Mouse (Mus musculus): ENCODE data around the gene Prpf3. TPM values are rescaled to one million over a fixed set of nuclear protein-coding genes. Genes with fewer than 3 reads are reported as not detected.

Prpf3 gene
- polyA plus RNA-seq, 1 experiment from 2014 or later: 44.3 TPM

DNA sequence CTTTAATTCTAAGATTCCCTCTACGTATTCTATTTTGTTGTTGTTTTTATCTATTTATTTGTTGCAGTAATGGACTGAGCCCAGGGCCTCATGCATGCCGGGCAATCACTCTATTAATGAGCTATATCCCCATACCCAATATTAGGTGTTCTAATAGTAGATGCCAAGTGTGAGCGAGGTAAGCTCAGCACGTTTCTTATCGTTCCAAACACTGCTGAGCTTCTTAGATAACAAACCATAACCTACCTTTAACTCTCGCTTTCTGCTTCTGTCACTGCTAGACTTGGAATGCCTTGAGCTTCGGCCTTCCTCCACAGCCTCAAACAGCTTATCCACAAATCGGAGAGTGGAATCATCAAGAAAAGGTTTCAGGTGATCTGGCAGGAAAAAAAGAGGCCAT, 4.4 kb downstream of the Prpf3 start:
- no peak overlapping the region for H3K9ac ChIP-seq
- peaks cover 48% of the 10 kb centered on the region for H3K4me1 ChIP-seq
- peaks cover 75% of the 10 kb centered on the region for H3K36me3 ChIP-seq
- no peaks in the 10 kb centered on the region for H3K9me3 ChIP-seq (replicated peaks)
- peak; percentile 28; the same call in 1 of the 2 replicates for ATAC-seq
- H3K4me3 ChIP-seq: no peak overlapping the region
- peak overlapping the region; percentile 44 for H3K4me2 ChIP-seq
- WGBS (ENCODE audit: insufficient replicate concordance): 47% methylated on average over 8 of the region's 8 CpGs
- peak overlapping the region; percentile 77 for H3K27ac ChIP-seq
- no peaks in the 10 kb centered on the region for H3K27me3 ChIP-seq (replicated peaks)

GRCm38 (mm10) chr3:95850611-95851010, 5.1 kb downstream of the Prpf3 start:
- ATAC-seq: peak; percentile 68
- H3K9ac ChIP-seq: no peak overlapping the region
- H3K9me3 ChIP-seq (replicated peaks): no peaks in the 10 kb centered on the region
- peaks cover 44% of the 10 kb centered on the region for H3K4me1 ChIP-seq
- WGBS (ENCODE audit: insufficient replicate concordance): 32% methylated on average over 4 of the region's 4 CpGs
- no peaks in the 10 kb centered on the region for H3K27me3 ChIP-seq (replicated peaks)
- peak overlapping the region; percentile 44 for H3K4me2 ChIP-seq
- peaks cover 82% of the 10 kb centered on the region for H3K36me3 ChIP-seq
- H3K4me3 ChIP-seq: no peak overlapping the region
- H3K27ac ChIP-seq: peak overlapping the region; percentile 77

- ATAC-seq: no peak
- Histone ChIP-seq H3K9me3 (replicated peaks) (no peaks in the 10 kb centered on the region), H3K36me3 (peaks cover 96% of the 10 kb centered on the region), H3K9ac (no peak overlapping the region), H3K4me3 (no peak overlapping the region), H3K27me3 (replicated peaks) (no peaks in the 10 kb centered on the region), H3K27ac (no peak overlapping the region), H3K4me2 (no peak overlapping the region), H3K4me1 (peaks cover 11% of the 10 kb centered on the region)
- WGBS (ENCODE audit: insufficient replicate concordance): 67% methylated on average over 3 of the region's 3 CpGs
These were observed 13.0 kb downstream of the Prpf3 start for GRCm38 (mm10) chr3:95842503-95843214.

GRCm38 (mm10) chr3:95839250-95839649, 16.4 kb downstream of the Prpf3 start:
- Histone ChIP-seq H3K9me3 (replicated peaks) (no peaks in the 10 kb centered on the region), H3K4me2 (no peak overlapping the region), H3K36me3 (peaks cover 93% of the 10 kb centered on the region), H3K4me3 (no peak overlapping the region), H3K9ac (no peak overlapping the region), H3K4me1 (peaks cover 11% of the 10 kb centered on the region), H3K27me3 (replicated peaks) (no peaks in the 10 kb centered on the region), H3K27ac (no peak overlapping the region)
- WGBS (ENCODE audit: insufficient replicate concordance): 34% methylated on average over 2 of the region's 2 CpGs
- ATAC-seq: peak; percentile 51

GRCm38 (mm10) chr3:95829053-95829452, 26.6 kb downstream of the Prpf3 start:
- Histone ChIP-seq H3K4me2 (no peak overlapping the region), H3K4me3 (no peak overlapping the region), H3K4me1 (no peaks in the 10 kb centered on the region), H3K9me3 (replicated peaks) (peaks cover 5% of the 10 kb centered on the region; the same call in 1 of the 2 replicates), H3K36me3 (peaks cover 68% of the 10 kb centered on the region), H3K9ac (no peak overlapping the region), H3K27me3 (replicated peaks) (no peaks in the 10 kb centered on the region), H3K27ac (no peak overlapping the region)
- 92% methylated on average over 4 of the region's 4 CpGs for whole genome bisulfite sequencing (ENCODE audit: insufficient replicate concordance)
- no peak for ATAC-seq

GRCm38 (mm10) chr3:95826275-95826674, 29.4 kb downstream of the Prpf3 start:
- 60% methylated on average over 2 of the region's 2 CpGs for WGBS (ENCODE audit: insufficient replicate concordance)
- ATAC-seq: no peak
- Histone ChIP-seq H3K9ac (no peak overlapping the region), H3K9me3 (replicated peaks) (peaks cover 5% of the 10 kb centered on the region; the same call in 1 of the 2 replicates), H3K27ac (no peak overlapping the region), H3K27me3 (replicated peaks) (no peaks in the 10 kb centered on the region), H3K4me3 (no peak overlapping the region), H3K36me3 (peaks cover 41% of the 10 kb centered on the region), H3K4me1 (peaks cover under 1% of the 10 kb centered on the region), H3K4me2 (no peak overlapping the region)

DNA sequence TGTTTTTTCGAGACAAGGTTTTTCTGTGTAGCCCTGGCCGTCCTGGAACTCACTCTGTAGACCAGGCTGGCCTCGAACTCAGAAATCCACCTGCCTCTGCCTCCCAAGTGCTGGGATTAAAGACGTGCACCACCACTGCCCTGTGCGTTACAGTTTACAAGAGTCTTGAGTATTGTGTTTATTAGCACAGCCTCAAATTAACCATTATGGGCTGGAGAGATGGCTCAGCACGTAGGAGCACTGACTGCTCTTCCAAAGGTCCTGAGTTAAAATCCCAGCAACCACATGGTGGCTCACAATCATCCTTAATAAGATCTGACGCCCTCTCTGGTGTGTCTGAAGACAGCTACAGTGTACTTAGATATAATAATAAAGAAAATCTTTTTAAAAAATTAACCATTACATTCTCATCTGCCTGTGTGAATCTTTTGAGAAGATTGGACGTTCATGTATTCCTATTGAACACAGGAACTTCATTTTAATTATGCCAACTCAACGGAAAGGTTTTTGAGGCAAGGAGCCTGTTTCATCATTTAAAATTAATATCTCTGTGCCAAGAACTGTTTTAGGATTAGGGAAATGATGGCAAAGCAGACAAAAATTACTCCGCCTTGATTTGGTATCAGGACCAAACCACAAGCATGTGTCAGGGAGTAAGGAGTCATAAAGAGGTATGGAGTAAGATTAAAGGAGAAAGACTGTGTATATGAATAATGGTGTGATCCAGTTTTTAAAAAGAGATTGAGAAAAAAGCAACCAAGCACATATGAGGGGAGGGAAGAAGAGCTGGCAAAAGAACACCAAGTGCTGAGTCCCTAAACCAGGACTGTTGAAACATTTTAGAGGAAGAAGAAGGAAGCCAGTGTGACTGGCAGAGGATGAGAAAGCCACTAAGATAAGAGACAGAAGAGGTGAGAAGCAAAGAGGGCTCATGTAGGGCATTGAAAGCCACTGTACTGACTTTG, 35.4 kb downstream of the Prpf3 start:
- H3K9ac ChIP-seq: peak overlapping the region; percentile 76
- no peaks in the 10 kb centered on the region for H3K27me3 ChIP-seq (replicated peaks)
- H3K4me1 ChIP-seq: peaks cover 35% of the 10 kb centered on the region
- peak overlapping the region; percentile 70 for H3K4me2 ChIP-seq
- WGBS (ENCODE audit: insufficient replicate concordance): 21% methylated on average over 10 of the region's 10 CpGs
- H3K9me3 ChIP-seq (replicated peaks): no peaks in the 10 kb centered on the region
- ATAC-seq: no peak
- peak overlapping the region; percentile 77 for H3K4me3 ChIP-seq
- peak overlapping the region; percentile 94 for H3K27ac ChIP-seq
- no peaks in the 10 kb centered on the region; the same call in 1 of the 2 replicates for H3K36me3 ChIP-seq

- no peaks in the 10 kb centered on the region for H3K27me3 ChIP-seq (replicated peaks)
- no peaks in the 10 kb centered on the region; the same call in 1 of the 2 replicates for H3K36me3 ChIP-seq
- H3K4me3 ChIP-seq: peak overlapping the region; percentile 77
- peak overlapping the region; percentile 76 for H3K9ac ChIP-seq
- WGBS (ENCODE audit: insufficient replicate concordance): 1% methylated on average over 49 of the region's 49 CpGs
- no peaks in the 10 kb centered on the region for H3K9me3 ChIP-seq (replicated peaks)
- H3K4me2 ChIP-seq: peak overlapping the region; percentile 70
- peak; percentile 95 for ATAC-seq
- H3K4me1 ChIP-seq: peaks cover 42% of the 10 kb centered on the region
- peak overlapping the region; percentile 94 for H3K27ac ChIP-seq
These were observed 36.2 kb downstream of the Prpf3 start for GRCm38 (mm10) chr3:95819351-95819985.

- peak; percentile 49 for ATAC-seq
- under 1% methylated on average over 60 of the region's 60 CpGs for WGBS (ENCODE audit: insufficient replicate concordance)
These were observed 37.0 kb downstream of the Prpf3 start, which contains the start of gene Rprd2 for GRCm38 (mm10) chr3:95818571-95819288. Gene Rprd2 (minus strand): TSS chr3:95818863.

GRCm38 (mm10) chr3:95818026-95818511, 37.6 kb downstream of the Prpf3 start:
- peaks cover 53% of the 10 kb centered on the region for H3K4me1 ChIP-seq
- no peaks in the 10 kb centered on the region for H3K9me3 ChIP-seq (replicated peaks)
- H3K4me3 ChIP-seq: peak overlapping the region; percentile 77
- peak overlapping the region; percentile 79 for H3K4me2 ChIP-seq
- WGBS (ENCODE audit: insufficient replicate concordance): under 1% methylated on average over 21 of the region's 21 CpGs
- H3K9ac ChIP-seq: peak overlapping the region; percentile 94
- ATAC-seq: no peak
- no peaks in the 10 kb centered on the region; the same call in 1 of the 2 replicates for H3K36me3 ChIP-seq
- no peaks in the 10 kb centered on the region for H3K27me3 ChIP-seq (replicated peaks)
- peak overlapping the region; percentile 99 for H3K27ac ChIP-seq

More at GRCm38 (mm10) chr3:95818571-95819288, 37.0 kb downstream of the Prpf3 start, which contains the start of gene Rprd2:
- H3K4me2 ChIP-seq: peak within 1 kb of the TSS; percentile 79
- H3K4me1 ChIP-seq: peaks cover 48% of the 10 kb centered on the region
- H3K4me3 ChIP-seq: peak within 1 kb of the TSS; percentile 77
- H3K27me3 ChIP-seq (replicated peaks): no peaks in the 10 kb centered on the region
- peak within 1 kb of the TSS; percentile 99 for H3K27ac ChIP-seq
- no peaks in the 10 kb centered on the region; the same call in 1 of the 2 replicates for H3K36me3 ChIP-seq
- H3K9me3 ChIP-seq (replicated peaks): no peaks in the 10 kb centered on the region
- peak within 1 kb of the TSS; percentile 94 for H3K9ac ChIP-seq

GRCm38 (mm10) chr3:95816681-95817080, 39.0 kb downstream of the Prpf3 start:
- Histone ChIP-seq H3K4me1 (peaks cover 57% of the 10 kb centered on the region), H3K9me3 (replicated peaks) (no peaks in the 10 kb centered on the region)

More at GRCm38 (mm10) chr3:95816681-95817080, 39.0 kb downstream of the Prpf3 start:
- H3K36me3 ChIP-seq: peaks cover 5% of the 10 kb centered on the region
- no peaks in the 10 kb centered on the region for H3K27me3 ChIP-seq (replicated peaks)
- ATAC-seq: no peak
- H3K4me2 ChIP-seq: peak overlapping the region; percentile 79
- H3K9ac ChIP-seq: 0 out of 2 replicates have a peak overlapping the region, but pooled peaks have one; percentile 31
- no peak overlapping the region for H3K27ac ChIP-seq
- peak overlapping the region; percentile 77 for H3K4me3 ChIP-seq
- WGBS (ENCODE audit: insufficient replicate concordance): 71% methylated on average over 3 of the region's 3 CpGs
